Mouse (Mus musculus) cerebellum, adult 2 months (tissue): ENCODE data around the gene Apaf1.

Source experiments
- CTCF ChIP-seq: fragments of 200-500 bp; IDR thresholded peaks from 2 replicates; pipeline ENCODE4 v1.5.1; 2011; ENCODE audit warnings: low read depth, mild to moderate bottlenecking, control low read depth, low read length, moderate library complexity, borderline replicate concordance; ENCODE audit not compliant: insufficient read depth
- POLR2A ChIP-seq: fragments of 200-500 bp; IDR thresholded peaks from 2 replicates; pipeline ENCODE4 v1.6.1; 2011; ENCODE audit warnings: low read length, control low read depth, borderline replicate concordance; ENCODE audit not compliant: insufficient read depth

GRCm38 (mm10) chr10:91071768-91072167 is 10.8 kb downstream of the Apaf1 start:
- TF ChIP-seq CTCF (no peak), POLR2A (no peak)
